Comparison of ENCODE assay signal across 31 mouse cellular contexts in the genomic region with DNA sequence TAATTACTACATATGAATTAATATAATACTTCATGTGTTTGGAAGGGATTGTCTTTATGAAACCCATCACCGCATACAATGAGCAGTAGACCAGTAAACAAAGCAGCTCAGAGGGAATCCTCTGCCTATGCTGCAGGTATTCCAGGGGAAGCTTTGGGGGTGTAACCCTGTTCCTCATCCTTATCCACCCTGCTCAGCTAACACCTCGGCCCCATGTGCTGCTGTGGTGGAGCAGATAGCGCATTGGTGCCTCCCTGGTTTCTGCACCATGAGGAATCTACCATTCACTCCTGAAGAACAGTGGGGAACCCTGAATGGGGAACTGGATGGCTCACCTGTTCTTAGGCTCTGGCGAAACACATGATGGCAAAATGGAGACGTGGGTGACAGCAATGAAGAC. TPM values are rescaled to one million over a fixed set of nuclear protein-coding genes. Genes with fewer than 3 reads are reported as not detected.
DNase-seq lines count a peak whose midpoint lies in the region; ATAC-seq and TF ChIP-seq lines count a peak whose summit lies in the region.
"Had no signal": no experiment of that assay in that cellular context is flagged by ENCODE, and none has a peak within 500 bp of the region (broad histone marks: within the 10 kb centered on the region; RNA-seq: fewer than 3 reads in every experiment).

No protein-coding gene starts in this region.

- H3K4me3 ChIP-seq in left cerebral cortex, adult 2 months, result no peak overlapping the region
- no peak overlapping the region for H3K4me3 ChIP-seq in liver, embryonic 15.5 days (replicated peaks)
- no peak overlapping the region for H3K4me3 ChIP-seq in midbrain, postnatal 0 days (ENCODE audit: low read depth, low read length)
- H3K4me3 ChIP-seq: embryonic facial prominence, embryonic 15.5 days; heart, adult 2 months; limb, embryonic 13.5 days; lung, embryonic 15.5 days; midbrain, embryonic 15.5 days; myocyte; neural tube, embryonic 13.5 days had no signal

- peaks cover 47% of the 10 kb centered on the region for H3K4me1 ChIP-seq in liver, embryonic 15.5 days (replicated peaks)
- no peaks in the 10 kb centered on the region for H3K4me1 ChIP-seq in midbrain, postnatal 0 days (ENCODE audit: insufficient read depth, low read length)
- H3K4me1 ChIP-seq: midbrain, embryonic 15.5 days had no signal

- H3K27ac ChIP-seq in left cerebral cortex, adult 2 months, result peak overlapping the region; percentile 55
- peak overlapping the region; percentile 24; the same call in 1 of the 2 replicates for H3K27ac ChIP-seq in liver, embryonic 15.5 days (replicated peaks)
- H3K27ac ChIP-seq in midbrain, postnatal 0 days (ENCODE audit: low read depth, low read length), result no peak overlapping the region
- H3K27ac ChIP-seq: embryonic facial prominence, embryonic 15.5 days; heart, adult 2 months; hindbrain, postnatal 0 days; limb, embryonic 13.5 days; lung, embryonic 15.5 days; midbrain, embryonic 15.5 days; neural tube, embryonic 13.5 days had no signal

- peak overlapping the region; percentile 30 for H3K4me2 ChIP-seq in liver, embryonic 15.5 days
- no peak overlapping the region for H3K4me2 ChIP-seq in midbrain, postnatal 0 days (ENCODE audit: low read depth, low read length, poor library complexity, severe bottlenecking)
- H3K4me2 ChIP-seq: embryonic facial prominence, embryonic 15.5 days; limb, embryonic 13.5 days; lung, embryonic 15.5 days; midbrain, embryonic 15.5 days; neural tube, embryonic 13.5 days had no signal

- no peaks in the 10 kb centered on the region for H3K27me3 ChIP-seq in liver, embryonic 15.5 days
- H3K27me3 ChIP-seq in midbrain, postnatal 0 days (ENCODE audit: insufficient read depth, low read length), result no peaks in the 10 kb centered on the region
- H3K27me3 ChIP-seq: CH12.LX; embryonic facial prominence, embryonic 15.5 days; limb, embryonic 13.5 days; lung, embryonic 15.5 days; midbrain, embryonic 15.5 days; neural tube, embryonic 13.5 days had no signal

- no peaks in the 10 kb centered on the region for H3K9me3 ChIP-seq in liver, embryonic 15.5 days (replicated peaks)
- no peaks in the 10 kb centered on the region for H3K9me3 ChIP-seq in midbrain, postnatal 0 days (ENCODE audit: low read length)
- H3K9me3 ChIP-seq: embryonic facial prominence, embryonic 15.5 days; G1E; lung, embryonic 15.5 days; midbrain, embryonic 15.5 days; neural tube, embryonic 13.5 days had no signal

- intact Hi-C loops in left cerebral cortex, adult 2 months (cut with DNase I), result loop anchor here (2.0 kb wide), 1 partner anchor 29 kb away; no protein-coding TSS in a partner anchor
- intact Hi-C loops in gastrocnemius, postnatal 36 days (cut with DNase I), result no loop called here

- no peaks in the 10 kb centered on the region for H3K36me3 ChIP-seq in liver, embryonic 15.5 days (replicated peaks)
- no peaks in the 10 kb centered on the region for H3K36me3 ChIP-seq in midbrain, postnatal 0 days (ENCODE audit: insufficient read depth, low read length)
- H3K36me3 ChIP-seq: embryonic facial prominence, embryonic 15.5 days; G1E; limb, embryonic 13.5 days; lung, embryonic 15.5 days; midbrain, embryonic 15.5 days; neural tube, embryonic 13.5 days had no signal

- H3K9ac ChIP-seq in liver, embryonic 15.5 days, result no peak overlapping the region
- no peak overlapping the region for H3K9ac ChIP-seq in midbrain, postnatal 0 days (replicated peaks; ENCODE audit: low read length, poor library complexity, severe bottlenecking)
- H3K9ac ChIP-seq: embryonic facial prominence, embryonic 15.5 days; limb, embryonic 13.5 days; lung, embryonic 15.5 days; midbrain, embryonic 15.5 days; neural tube, embryonic 13.5 days had no signal

- 43% methylated on average over 5 of the region's 5 CpGs for WGBS in liver, embryonic 15.5 days (ENCODE audit: insufficient replicate concordance)
- WGBS in midbrain, postnatal 0 days, result 81% methylated on average over 5 of the region's 5 CpGs

- no peak for TF ChIP-seq CTCF in left cerebral cortex, adult 2 months (IDR thresholded peaks at IDR 0.05)
- no peak for TF ChIP-seq CTCF in midbrain, postnatal 0 days (IDR thresholded peaks at IDR 0.05)

- ATAC-seq in liver, embryonic 15.5 days (ENCODE audit: insufficient read depth), result peak; percentile 76
- no peak for ATAC-seq in midbrain, postnatal 0 days (ENCODE audit: low FRiP score)
- ATAC-seq: activated CD4-positive, CD25-positive, alpha-beta regulatory T cell, adult 4 months; forebrain, embryonic 16.5 days; hindbrain, postnatal 0 days; intestine, embryonic 16.5 days; midbrain, embryonic 15.5 days had no signal

- no peak for DNase-seq in left cerebral cortex, adult 2 months (ENCODE audit: extremely low spot score in 1 of 2, low spot score in 2 of 2)
- no peak for DNase-seq in left cerebral cortex, adult 18-20 months (ENCODE audit: low spot score in 2 of 2)
- DNase-seq in c-Kit-positive CD71-positive TER-119-positive erythroid progenitor cells, embryonic 14.5 days (ENCODE audit: low spot score), result peak; percentile 64
- DNase-seq in right cerebral cortex, postnatal 4 days, result no peak
- no peak for DNase-seq in midbrain, postnatal 0 days (ENCODE audit: low spot score)
- no peak for DNase-seq in gastrocnemius, postnatal 36 days
- DNase-seq: adrenal gland, postnatal 10 days; B cell, adult 2 months; cerebellum, adult 9-10 months; gastrocnemius, postnatal 10 days; heart, adult 2 months; kidney, adult 9 months; kidney, postnatal 14 days; layer of hippocampus, postnatal 36 days; lung, postnatal 36 days had no signal

RNA-seq across cellular contexts. Expression of gene Fbp1, which starts 23.5 kb away (rescaled TPM):
- under 1 TPM; 0.33 to 0.59 TPM for total RNA-seq in left cerebral cortex, adult 2 months (2021)
- 1 to 10 TPM in 1 of 2 experiments, under 1 TPM in 1; 0.70 to 1.3 TPM for total RNA-seq in left cerebral cortex, adult 18-20 months (2021)
- polyA plus RNA-seq in liver, embryonic 15.5 days (2015; fragmentation: Nextera tagmentation; extraction: Ambion mirVana), result 43.1 and 93.2 TPM in 2 replicates
- total RNA-seq in midbrain, postnatal 0 days (2014; rRNA removed), result not detected in 2 replicates
- polyA plus RNA-seq in midbrain, postnatal 0 days (2015; fragmentation: Nextera tagmentation; extraction: Ambion mirVana), result 0.27 and 0.44 TPM in 2 replicates
- not detected for total RNA-seq in gastrocnemius, postnatal 36 days (2021)
- total RNA-seq: CH12.LX; G1E; heart, adult 2 months had no signal
- polyA plus RNA-seq: activated CD4-positive, CD25-positive, alpha-beta regulatory T cell, adult 4 months; forebrain, embryonic 16.5 days; G1E; hindbrain, embryonic 11.5 days; myocyte had no signal

RNA-seq across cellular contexts. Expression of gene 2010111I01Rik, which starts 53.1 kb away (rescaled TPM):
- 100 to 1,000 TPM; 122 to 140 TPM for total RNA-seq in left cerebral cortex, adult 2 months (2021)
- total RNA-seq in left cerebral cortex, adult 18-20 months (2021), result 100 to 1,000 TPM; 104 to 111 TPM
- 14.6 and 15.6 TPM in 2 replicates for polyA plus RNA-seq in liver, embryonic 15.5 days (2015; fragmentation: Nextera tagmentation; extraction: Ambion mirVana)
- total RNA-seq in midbrain, postnatal 0 days (2014; rRNA removed), result 30.3 and 44.8 TPM in 2 replicates
- polyA plus RNA-seq in midbrain, postnatal 0 days (2015; fragmentation: Nextera tagmentation; extraction: Ambion mirVana), result 16.2 and 18.5 TPM in 2 replicates
- total RNA-seq in gastrocnemius, postnatal 36 days (2021), result 10 to 100 TPM; 62.5 to 70.3 TPM

RNA-seq across cellular contexts. Expression of gene Fbp2, which starts 53.4 kb away (rescaled TPM):
- not detected for total RNA-seq in left cerebral cortex, adult 2 months (2021)
- total RNA-seq in left cerebral cortex, adult 18-20 months (2021), result not detected
- 0.44 and 1.0 TPM in 2 replicates for polyA plus RNA-seq in liver, embryonic 15.5 days (2015; fragmentation: Nextera tagmentation; extraction: Ambion mirVana)
- total RNA-seq in midbrain, postnatal 0 days (2014; rRNA removed), result 0.16 and 0.24 TPM in 2 replicates
- 1.5 and 1.7 TPM in 2 replicates for polyA plus RNA-seq in midbrain, postnatal 0 days (2015; fragmentation: Nextera tagmentation; extraction: Ambion mirVana)
- 10 to 100 TPM; 45.8 to 86.2 TPM for total RNA-seq in gastrocnemius, postnatal 36 days (2021)
- total RNA-seq: G1E; layer of hippocampus, adult 8-10 months; layer of hippocampus, postnatal 36 days; left cerebral cortex, postnatal 25 days had no signal
- polyA plus RNA-seq: activated CD4-positive, CD25-positive, alpha-beta regulatory T cell, adult 4 months; G1E; hindbrain, embryonic 11.5 days had no signal

Comparison
In these comparisons a context has a peak if more than half of its experiments do, and no peak if none do; other contexts are left out.
1. RNA of gene Fbp2, which starts 53.4 kb away (total RNA-seq): 45.8 to 86.2 TPM in gastrocnemius, postnatal 36 days; not detected in left cerebral cortex, adult 18-20 months, 0.16 to 0.24 TPM in midbrain, postnatal 0 days and not detected in left cerebral cortex, adult 2 months; every median in the first group is over 10 times any median in the second.